Mouse (Mus musculus): ENCODE data around the gene Ska3.

GRCm38 (mm10) chr14:57791171-57791570 lies 34.8 kb downstream of the Ska3 start:
- no peak for TF ChIP-seq GATA1 (IDR thresholded peaks at IDR 0.05; ENCODE audit: borderline replicate concordance, low read length)
- TF ChIP-seq FLI1 (IDR thresholded peaks at IDR 0.05; ENCODE audit: low read length) = no peak

Data from megakaryocyte, embryonic 14.5 days (primary cell).